Mouse (Mus musculus) brain, embryonic 14.5 days (tissue): ENCODE results near the gene Dand5. TPM values are rescaled to one million over a fixed set of nuclear protein-coding genes. Genes with fewer than 3 reads are reported as not detected.

ENCODE experiments used
- DNase-seq: peaks from one replicate; pipeline ENCODE4 v3.0.0-alpha.2; 2011; ENCODE audit warnings: low read depth
- CTCF ChIP-seq: fragments of 200-500 bp; IDR thresholded peaks from 2 replicates; pipeline ENCODE4 v1.5.1; 2012; ENCODE audit warnings: inconsistent platforms, mild to moderate bottlenecking, moderate library complexity, borderline replicate concordance; ENCODE audit not compliant: insufficient read depth, insufficient read length; ENCODE audit errors: extremely low read depth
- POLR2A ChIP-seq: fragments of 200-500 bp; IDR thresholded peaks from 2 replicates; pipeline ENCODE4 v1.6.1; 2012; ENCODE audit warnings: mild to moderate bottlenecking, inconsistent platforms, borderline replicate concordance; ENCODE audit not compliant: poor library complexity, insufficient read depth, insufficient read length, severe bottlenecking; ENCODE audit errors: extremely low read depth
- polyA plus RNA-seq: library from polyadenylated mRNA; depleted of rRNA; stranded (reverse); fragments of >200 nt; gene quantifications from 2 replicates; pipeline ENCODE4 v1.2.3, GENCODE M21; 2012

Gene Dand5
- polyA plus RNA-seq, 1 experiment: 8.9 TPM

DNA sequence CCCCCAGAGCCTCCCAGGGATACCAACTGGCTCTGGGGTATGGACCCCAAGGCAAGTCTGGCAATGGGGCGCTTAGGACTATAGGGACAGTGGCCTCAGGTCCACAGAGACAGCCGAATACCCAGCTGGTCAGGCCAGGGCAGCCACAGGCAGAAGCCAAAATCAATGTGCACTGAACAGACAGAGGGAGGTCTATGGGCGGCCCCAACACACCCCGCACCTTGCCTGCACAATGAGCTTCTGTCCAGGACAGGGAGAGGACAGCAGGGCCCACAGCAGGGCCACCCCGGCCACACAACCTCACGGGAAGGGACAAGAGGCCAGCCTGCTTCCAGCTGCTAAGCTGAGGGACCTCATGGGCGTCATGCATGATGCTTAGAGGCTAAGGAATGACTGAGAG is 28.1 kb downstream of the Dand5 start:
- peak; percentile 61 for DNase-seq
- TF ChIP-seq POLR2A (no peak), CTCF (no peak)

DNA sequence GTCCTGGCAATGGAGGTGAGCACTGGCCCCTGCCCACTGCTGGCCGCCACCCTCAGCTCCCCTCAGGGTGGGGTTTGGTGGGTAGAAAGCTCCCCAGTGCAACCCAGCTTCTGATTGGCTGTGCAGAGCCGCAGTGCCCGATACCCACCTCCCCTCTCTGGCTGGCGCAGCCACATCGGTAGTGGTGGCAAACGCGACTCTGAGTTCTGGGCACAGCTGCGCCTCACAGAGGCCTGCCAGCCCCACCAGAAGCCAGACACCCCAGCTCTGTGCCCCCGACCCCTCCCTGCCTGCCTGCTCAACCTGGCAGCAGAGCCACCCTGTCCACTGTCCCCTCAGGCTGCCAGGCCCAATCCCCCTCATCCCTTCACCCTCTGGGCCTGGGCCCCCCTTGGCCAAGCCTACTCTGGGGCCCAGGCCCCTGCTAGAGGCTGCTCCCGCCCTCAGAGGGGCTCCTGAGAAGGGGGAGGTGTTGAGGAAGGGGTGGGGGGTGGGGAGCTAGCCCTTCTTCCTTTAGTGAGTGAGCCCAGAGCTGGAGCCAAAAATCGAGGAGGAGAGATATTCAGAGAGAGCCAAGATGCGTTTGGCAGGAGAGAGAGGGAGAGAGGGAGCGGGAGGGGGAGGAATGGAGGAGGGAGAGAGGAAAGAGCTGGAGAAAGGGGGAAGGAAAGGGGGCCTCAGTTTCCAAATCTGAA is 28.7 kb downstream of the Dand5 start:
- TF ChIP-seq POLR2A: no peak
- no peak for TF ChIP-seq CTCF
- peak; percentile 97 for DNase-seq

- DNase-seq: peak; percentile 46
- TF ChIP-seq CTCF (no peak), POLR2A (no peak)
These were observed 29.5 kb downstream of the Dand5 start for GRCm38 (mm10) chr8:84793134-84793533.

DNA sequence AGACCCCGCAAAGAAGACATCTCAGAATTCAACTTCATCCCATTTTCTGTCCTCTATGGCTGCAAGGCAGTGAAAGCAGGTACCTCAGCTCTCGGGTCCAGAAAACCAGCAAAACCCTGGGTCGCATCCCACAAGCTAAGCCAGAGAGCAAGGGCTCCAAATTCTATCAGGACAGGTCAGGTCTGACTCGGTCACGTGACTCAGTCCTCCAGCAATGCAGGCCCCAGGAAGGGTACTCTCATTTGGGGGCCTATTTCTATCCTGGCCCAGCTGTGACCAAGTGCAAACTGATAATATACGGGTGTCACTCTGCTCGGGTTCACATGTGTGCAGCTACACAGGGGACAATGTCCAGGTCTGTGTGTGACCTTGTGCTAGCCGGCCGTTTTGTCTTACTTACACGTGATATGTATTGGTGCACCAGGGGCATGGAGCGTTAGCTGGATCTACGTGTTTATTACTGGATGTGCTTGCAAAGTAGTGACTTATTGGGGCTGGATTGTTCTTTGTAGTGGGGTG is 30.1 kb downstream of the Dand5 start:
- TF ChIP-seq CTCF: no peak
- TF ChIP-seq POLR2A: no peak
- DNase-seq: no peak

GRCm38 (mm10) chr8:84790537-84790936 is 32.1 kb downstream of the Dand5 start:
- no peak for TF ChIP-seq POLR2A
- TF ChIP-seq CTCF: no peak

DNA sequence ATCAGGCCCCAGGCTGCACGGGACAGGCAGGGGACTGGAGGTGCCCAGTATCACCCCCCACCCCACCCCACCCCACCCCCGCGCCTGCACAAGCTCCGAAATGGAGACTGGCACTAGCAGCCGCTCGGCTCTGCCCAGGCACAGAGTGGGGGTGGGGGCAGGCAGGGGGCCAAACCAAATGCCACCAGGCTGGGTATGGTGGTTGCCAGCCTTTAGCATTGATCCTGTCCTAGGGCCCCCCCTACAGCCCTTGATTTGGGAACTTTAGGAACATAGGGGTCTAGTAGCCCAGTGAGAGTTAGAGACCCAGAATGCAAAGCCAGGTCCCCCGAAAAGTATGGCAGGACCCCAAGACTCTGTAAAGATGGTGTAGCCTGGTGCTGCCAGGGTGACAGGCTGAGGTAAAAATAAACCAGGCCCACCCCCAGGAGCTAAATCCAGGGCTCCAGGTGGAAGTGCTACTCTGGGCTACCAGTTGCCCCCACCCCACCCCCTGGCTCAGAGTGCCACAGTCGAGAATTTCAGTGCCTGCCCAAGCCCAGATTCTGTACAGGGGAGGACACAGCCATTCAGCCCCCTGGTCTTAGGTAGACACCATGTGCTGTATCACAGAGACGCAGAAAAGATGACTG is 32.7 kb downstream of the Dand5 start:
- peak; percentile 77 for DNase-seq
- TF ChIP-seq POLR2A (no peak), CTCF (no peak)

More at GRCm38 (mm10) chr8:84790537-84790936, 32.1 kb downstream of the Dand5 start:
- DNase-seq: no peak

GRCm38 (mm10) chr8:84789345-84789744 is 33.3 kb downstream of the Dand5 start:
- TF ChIP-seq POLR2A (no peak), CTCF (no peak)
- DNase-seq: no peak

GRCm38 (mm10) chr8:84788896-84789295 is 33.7 kb downstream of the Dand5 start:
- no peak for TF ChIP-seq CTCF
- TF ChIP-seq POLR2A: no peak
- peak; percentile 80 for DNase-seq

- no peak for TF ChIP-seq POLR2A
- TF ChIP-seq CTCF: no peak
- DNase-seq: peak; percentile 83
These were observed 34.9 kb downstream of the Dand5 start for GRCm38 (mm10) chr8:84787523-84788302.

GRCm38 (mm10) chr8:84786801-84787467 is 35.7 kb downstream of the Dand5 start:
- TF ChIP-seq CTCF (no peak), POLR2A (no peak)
- no peak for DNase-seq
